Mouse (Mus musculus) liver, postnatal 0 days (tissue): ENCODE results near the gene Ppm1k.

ENCODE experiments used
- CTCF ChIP-seq: sonication (generic); IDR thresholded peaks from 2 replicates; pipeline ENCODE4 v1.5.1; 2016; ENCODE audit warnings: antibody characterized with exemption, low read depth
- EP300 ChIP-seq: IDR thresholded peaks from 2 replicates; pipeline ENCODE4 v1.6.1; 2016; ENCODE audit warnings: antibody characterized with exemption, low read depth, mild to moderate bottlenecking

DNA sequence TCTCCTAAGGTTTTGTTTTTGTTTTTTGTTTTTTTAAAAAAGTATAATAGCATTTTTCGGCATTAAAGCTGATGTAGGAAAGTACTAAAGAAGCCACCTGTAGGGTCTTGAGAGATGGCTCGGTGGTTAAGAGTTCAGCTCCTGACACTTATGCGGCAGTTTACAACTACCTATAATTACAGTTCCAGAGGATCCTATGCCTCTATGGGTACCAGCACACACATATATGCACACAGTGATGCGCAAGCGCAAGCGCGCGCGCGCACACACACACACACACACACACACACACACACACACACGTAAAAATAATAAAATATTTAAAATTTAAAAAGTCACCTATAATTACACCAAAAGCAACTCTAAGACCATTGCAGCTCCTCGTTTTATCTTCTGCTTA lies 46.3 kb upstream of the Ppm1k start:
- TF ChIP-seq EP300 (no peak), CTCF (no peak)
